Mouse (Mus musculus) adrenal gland, postnatal 4 days (tissue): ENCODE results near the gene Nanos3. TPM values are rescaled to one million over a fixed set of nuclear protein-coding genes. Genes with fewer than 3 reads are reported as not detected.

Experiments
- DNase-seq, 2 experiments: peaks; one replicate each; pipeline ENCODE4 v3.0.0; 2021 to 2022; ENCODE audit warnings: low spot score in 2 of 2, mixed read lengths in 2 of 2
- total RNA-seq, 2 experiments: library from RNA; stranded (reverse); gene quantifications; 2 replicates each; pipeline ENCODE4 v1.2.3; 2021

Gene Nanos3
- total RNA-seq, 2 experiments from 2014 or later = 3.1 to 4.3 TPM

DNA sequence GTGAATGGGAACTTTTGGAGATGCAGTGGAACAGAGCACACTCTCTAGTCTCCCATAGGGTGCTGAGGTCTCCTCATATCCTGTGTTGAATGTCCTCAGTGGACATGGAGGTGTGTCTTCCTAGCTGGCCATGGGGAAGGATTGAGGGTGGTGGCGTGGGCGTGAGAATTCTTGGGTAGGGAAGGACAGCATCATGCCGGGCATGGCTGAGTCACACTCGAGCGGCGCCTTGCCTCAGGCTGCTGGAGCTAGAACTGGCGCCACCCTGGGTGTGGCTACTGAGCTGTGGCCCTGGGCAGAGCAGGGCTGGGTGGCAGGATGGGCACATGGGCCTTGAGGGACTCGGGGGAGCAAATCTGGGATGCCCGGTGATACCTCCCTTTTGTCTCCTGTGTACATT lies 17.4 kb upstream of the Nanos3 start:
- no peak for DNase-seq

DNA sequence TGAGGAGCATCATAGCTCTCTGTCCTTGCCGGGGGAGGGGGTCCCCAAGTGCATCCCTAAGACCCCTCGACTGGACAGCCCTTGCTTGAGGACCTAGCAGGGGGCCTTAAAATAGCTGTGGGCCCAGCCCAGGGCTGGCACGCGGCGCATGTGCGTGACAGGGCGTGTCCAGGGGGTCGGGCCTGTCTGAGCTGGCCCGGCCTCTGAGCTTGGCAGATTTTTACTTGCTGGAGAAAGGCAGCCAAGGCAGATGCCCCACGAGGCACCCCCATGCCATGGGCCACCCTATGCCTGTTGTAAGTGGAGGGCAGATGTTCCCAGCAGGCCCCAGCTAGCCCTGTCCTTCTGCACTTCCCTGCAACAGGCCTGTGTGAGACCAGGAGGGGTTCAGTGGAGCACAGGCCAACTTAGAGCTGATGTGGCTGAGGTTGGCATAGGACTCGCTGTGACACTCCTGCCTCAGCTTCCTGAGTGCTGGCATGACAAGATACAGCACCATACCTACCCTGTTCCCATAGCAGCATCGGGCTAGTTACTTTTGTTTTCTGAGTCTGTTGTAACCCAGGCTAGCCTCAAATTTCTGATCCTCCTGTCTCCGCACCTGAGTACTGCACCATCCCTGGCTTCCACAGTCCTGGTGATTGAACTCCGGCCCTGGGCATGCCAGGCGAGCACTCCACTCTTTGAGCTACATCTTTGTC lies 16.7 kb upstream of the Nanos3 start:
- DNase-seq = no peak

DNA sequence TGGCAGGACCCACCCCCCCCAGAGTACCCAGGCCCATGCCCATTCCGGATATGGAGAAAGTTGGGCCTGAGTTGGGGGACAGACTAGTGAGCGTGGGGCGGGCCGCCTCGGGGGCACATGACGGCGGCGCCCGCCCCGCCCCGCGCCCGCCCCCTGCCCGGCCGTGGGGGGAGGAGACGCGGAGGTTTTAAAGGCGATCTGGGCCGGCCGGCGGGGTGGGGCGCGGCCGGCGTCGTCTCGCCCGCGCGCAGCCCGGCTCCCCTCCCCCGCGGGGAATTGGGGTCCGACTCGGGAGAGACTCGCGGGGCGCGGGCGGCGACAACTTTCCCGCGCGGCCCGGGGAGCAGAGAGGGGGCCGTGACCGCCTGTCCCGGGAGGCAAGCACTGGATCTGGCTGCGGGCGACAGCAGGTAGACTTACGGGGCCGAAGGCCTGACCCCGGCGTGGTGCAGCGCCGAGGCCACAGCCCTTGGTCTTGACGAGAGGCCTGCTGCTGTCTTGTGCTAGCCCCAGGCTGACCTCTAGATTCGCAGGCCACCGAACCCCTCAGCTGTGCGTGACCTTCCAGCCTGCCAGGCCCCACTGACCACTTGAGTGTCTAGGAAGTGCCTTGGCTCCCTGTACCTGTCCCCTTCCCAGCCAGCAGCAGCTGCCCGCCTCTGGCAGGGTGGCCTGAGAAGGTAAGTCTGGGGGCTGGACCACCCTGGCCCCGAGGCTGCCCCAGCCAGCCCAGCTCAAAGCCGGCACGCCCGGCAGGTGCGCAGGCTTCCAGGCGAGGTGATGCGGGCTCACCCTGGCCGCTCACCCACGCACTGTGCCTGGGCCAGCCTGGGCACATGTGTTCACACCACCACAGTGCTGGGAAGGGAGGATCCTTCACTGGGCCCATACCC lies 15.9 kb upstream of the Nanos3 start:
- peak; percentile 62 to 66 for DNase-seq

DNA sequence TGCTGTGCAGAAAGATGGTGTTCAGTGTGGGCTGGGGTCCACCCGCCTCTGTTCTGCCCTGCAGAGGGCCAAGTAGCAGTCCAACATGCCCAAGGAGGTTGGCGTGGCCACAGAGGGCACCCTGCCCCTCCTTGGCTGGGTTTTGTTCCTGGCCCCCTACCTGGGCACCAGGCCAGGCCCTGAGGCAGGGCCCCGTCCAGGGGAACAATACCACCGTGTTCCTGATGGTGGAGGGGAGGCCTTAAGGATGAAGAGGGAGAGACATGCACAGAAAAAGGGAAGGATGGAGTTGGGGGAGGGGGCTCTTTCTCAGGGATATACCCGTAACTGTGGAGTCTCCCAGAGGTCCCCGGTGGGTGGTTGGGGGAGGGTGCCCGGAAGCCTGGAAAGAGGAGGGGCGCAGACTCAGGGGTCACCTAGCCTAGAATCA lies 15.1 kb upstream of the Nanos3 start:
- no peak for DNase-seq

DNA sequence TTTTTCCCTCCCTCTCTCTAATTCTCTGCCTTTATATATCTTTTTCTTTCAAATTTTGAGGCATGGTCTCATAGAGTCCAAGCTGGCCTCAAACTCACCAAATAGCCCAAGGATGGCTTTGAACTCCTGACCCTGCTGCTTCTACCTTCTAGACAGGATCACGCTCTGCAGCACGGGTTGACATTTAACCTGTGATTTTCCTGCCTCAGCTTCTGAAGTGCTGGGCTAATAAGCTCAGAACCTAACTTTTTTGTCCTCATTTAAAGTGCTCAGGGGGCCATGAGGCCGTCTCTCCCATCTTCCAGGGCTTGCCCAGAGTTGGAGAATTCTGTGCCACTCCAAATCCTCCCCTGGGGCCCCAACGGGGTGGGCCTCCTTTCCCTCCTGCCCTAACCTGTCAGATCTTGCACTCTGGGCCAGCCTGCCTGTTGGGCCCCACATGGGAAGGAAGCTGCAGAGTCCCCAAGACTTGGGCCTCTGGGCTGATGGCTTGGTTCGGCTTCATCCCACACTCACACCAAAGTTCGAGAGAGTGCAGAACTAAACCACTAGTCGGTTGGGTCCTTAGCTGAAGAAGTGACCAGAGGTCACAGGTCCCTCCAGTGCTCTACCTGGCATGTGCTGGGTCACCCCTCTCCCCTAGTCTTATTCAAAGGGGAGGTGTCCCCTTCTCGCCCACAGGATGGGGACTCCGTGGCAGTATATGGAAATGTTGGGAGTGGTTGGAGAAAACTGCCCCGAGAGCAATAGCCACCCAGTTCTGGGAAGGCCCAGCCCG lies 14.5 kb upstream of the Nanos3 start:
- DNase-seq = no peak

DNA sequence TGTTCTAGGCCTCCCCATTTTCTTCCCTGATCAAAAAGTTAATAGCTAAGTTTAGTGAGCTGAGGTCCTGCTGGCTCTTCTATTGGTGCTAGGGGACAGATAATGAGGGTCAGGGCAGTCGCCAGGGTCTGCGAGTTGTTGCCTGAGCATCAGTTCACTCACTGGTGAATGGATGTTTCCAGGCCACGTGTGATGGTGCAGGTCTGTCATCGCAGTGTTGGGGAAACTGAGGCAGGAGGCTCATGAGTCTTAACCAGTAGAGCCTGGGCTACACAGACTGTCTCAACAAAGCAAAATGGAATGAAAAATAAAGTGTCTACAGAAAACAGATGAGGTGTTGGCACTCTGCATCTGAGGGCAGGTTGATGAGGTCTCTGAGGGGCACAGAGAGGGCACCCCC lies 13.9 kb upstream of the Nanos3 start:
- no peak for DNase-seq

DNA sequence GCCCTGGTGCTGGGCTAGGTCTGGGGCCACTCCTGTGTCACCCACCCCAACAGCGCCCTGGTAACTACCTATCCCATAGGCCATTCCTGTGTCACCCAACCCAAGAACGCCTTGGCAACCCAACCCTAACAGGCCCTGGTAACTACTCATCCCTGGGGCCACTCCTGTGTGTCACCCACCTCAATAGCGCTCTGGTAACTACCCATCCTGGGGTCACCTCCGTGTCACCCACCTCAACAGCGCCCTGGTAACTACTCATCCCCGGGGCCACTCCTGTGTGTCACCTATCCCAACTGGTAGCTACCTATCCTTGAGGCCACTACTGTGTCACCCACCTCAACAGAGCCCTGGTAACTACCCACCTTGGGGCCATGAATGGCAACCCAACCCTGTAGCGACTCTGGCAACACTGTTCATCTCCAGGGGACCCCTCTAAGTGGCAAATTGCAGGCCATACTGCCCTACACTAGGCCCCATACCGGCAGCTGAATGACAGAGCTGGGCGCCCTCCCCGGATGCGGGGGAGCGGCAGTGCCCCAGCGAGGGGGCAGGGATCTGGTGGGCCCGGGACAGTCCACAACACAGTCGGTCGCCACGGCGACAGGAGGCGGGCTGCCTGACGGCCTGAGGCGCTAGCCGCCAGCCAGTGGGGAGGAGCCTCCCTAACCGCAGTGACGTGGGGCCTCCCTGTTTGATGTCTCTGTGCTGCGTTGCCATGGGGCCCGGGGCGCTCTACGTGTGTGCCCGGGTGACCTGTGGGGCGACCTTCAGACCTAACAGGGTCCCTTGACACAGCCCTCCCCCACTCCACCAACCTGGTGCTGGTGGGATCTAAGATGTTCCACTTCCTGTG lies 13.1 kb upstream of the Nanos3 start:
- peak; percentile 68 to 76 for DNase-seq

DNA sequence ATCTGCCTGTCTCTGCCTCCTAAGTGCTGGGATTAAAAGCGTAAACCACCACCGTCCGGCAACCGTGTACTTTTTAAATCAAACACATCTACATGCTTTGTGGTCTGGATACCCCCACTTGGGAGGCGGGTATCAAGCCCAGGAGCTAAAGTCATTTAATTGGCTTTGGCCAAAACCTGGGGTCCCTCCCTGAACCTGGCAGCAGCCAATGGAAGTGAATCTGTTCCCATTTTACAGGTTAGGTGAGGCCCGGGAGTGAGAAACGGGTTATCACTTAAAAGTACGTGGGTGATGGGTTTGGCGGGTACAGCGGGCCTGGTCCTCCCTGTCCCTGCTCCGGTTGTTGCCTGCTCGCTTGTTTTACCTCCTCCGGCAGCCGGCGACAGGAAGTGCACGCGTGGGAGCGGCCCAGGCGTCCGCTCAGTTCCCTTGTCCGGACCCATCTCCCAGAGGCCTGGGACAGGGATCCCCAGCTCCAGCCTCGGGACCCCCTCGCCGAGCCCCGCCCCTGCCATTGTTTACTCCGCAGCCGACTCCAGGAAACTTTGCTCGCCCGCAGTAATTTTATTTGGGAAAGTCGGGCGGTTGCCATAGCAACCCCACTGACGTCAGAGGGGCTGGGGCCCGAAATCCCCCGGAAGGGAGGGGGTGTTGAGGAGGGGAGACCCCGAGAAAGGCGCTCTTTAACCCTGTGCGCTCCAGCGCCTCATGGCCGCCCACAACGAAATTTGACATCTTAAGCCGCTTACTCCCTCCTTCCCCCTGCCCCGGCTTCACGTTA lies 12.3 kb upstream of the Nanos3 start:
- DNase-seq = peak; percentile 64

DNA sequence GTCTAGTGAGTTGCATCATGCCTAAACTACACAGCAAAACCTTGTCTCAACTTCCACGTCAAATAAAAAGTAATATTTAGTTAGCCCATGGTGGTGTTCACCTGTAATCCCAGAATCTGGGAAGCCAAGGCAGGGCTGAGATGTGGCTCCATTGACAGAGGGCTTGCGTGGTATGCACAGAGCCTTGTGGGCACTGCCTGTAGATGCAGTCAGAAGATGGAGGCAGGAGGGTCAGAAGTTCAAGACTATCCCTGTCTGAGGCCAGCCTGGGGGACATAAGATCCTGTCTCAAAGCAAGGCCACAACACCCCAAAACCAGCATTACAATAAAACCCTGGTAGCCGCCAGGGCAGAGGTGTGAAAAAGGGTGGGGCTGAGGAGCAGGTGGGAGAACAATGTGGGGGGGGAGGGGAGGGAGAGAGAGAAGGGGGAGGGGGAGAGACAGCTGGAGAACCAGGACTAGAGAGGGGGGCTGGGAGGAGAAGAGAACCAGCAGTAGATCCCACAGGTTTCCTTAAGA lies 9.3 kb upstream of the Nanos3 start:
- DNase-seq = no peak

DNA sequence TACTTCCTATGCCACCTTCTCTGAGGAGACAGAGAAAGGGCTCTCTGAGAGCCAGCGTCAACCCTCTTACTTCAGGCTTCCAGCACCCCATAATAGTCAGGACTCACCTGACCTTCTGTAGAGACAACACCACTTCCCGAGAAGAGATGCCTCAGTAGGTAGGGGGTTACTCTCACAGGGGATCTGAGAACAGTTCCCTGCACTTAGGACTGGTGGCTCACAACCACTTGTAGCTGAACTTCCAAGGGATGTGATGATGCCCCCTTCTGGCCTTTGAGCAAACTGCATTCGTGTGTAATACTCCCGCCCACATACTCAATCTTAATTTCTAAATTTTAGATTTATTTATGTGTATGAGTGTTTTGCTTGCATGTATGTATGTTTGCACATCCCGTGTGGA lies 8.5 kb upstream of the Nanos3 start:
- DNase-seq = no peak

DNA sequence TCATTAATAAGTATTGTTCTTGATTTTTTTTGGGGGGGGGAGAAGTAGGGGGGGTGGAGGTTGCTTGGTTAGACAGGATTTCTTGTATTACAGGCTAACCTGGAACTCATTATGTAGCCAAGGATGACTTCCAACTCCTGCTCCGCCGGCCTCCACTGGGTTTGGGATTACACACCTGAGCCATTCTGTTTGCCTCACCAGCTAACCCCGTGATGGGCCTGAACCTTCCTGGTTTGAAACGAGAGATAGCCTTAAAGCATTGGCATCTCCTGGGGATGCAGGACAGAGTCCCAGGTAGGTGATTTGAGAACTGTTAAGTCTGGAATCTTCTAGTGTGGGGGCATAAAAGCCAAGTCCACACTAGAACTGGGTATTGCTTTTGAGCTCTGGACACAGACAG lies 8.1 kb upstream of the Nanos3 start:
- DNase-seq = no peak

DNA sequence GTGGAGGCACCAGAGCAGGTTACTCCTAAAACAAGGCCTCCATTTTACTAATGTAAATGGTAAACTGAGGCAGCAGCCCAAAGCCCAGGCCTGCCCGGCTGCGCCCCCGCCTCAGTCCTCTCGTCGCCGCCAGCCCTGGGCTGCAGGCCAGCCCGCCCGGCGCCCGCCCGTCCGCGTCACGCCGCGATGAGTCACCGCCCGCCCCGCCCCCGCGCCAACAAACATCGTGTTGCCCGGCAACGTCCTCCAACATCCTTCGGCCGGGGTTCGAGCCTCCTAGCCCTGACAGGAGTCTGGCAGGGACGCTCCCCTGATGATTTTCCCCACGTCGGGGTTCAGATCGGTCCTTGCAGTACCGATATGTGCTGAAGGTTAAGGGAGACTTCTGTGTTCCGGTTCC lies 7.5 kb upstream of the Nanos3 start:
- peak; percentile 67 to 72 for DNase-seq

DNA sequence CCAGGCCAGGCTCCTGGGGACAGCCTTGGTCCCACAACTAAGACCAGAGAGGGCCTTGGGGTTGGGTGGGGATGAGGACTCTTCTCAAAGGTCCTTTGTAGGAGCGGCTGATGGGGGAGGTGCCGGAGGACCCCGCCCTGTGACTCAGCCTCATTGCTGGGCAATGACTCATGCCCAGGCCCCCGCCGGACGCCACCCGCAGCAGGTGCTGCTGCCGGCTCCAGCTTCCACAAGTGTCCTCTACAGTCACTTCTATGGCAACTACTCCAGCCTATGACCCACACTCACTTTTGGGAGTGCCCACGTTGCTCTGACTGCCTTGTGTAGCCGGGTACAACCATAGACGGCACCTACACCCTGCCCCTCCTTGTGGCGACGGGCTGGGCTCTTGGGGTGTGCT lies 7.0 kb upstream of the Nanos3 start:
- DNase-seq = no peak

DNA sequence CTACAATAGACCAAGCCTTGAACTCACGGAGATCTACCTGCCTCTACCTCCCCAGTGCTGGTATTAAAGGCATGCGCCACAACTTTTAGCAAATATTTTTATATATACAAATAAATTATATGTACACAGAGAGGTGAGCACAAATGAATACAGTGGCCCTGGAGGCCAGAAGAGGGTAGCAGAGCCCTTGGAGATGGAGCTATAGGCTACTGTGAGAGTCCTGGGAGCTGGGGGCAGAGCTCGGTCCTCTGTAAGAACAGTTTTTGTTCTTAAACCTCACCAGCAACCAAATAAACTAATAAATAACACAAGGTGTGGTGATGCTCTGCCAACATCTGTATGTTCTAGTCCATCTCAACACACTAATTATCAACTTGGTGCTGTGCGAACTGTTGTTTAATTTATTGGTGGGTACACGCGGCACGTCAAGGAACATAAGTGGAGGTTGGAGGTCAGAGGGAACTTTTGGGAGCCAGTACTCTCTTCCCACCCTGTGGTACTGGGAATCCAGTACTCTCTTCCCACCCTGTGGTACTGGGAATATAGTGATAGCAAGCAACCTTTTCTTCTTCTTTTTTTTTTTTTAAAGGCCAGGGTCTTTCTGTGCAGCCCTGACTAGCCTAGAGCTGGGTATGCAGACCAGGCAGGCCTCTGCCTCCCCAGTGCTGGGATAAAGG lies 5.3 kb upstream of the Nanos3 start:
- no peak for DNase-seq

DNA sequence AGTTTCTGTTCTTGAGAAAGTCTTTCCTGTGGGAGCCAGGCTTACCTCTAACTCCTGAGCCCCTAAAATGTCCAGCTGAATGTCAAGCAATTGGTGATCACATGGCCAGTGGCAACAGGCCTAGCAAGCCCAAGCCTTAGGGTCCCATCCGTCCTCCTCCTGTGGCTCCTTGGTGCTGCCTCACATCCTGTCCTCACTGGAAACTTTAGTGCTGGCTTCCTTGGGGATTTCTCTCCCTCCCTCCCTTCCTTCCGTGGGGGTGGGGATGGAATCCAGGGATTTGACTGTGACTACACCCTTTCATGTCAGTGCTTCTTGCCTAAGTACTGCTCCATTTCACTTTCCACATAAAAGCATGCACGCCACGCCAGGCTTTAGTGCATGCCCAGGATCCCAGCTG lies 4.6 kb upstream of the Nanos3 start:
- DNase-seq = no peak

DNA sequence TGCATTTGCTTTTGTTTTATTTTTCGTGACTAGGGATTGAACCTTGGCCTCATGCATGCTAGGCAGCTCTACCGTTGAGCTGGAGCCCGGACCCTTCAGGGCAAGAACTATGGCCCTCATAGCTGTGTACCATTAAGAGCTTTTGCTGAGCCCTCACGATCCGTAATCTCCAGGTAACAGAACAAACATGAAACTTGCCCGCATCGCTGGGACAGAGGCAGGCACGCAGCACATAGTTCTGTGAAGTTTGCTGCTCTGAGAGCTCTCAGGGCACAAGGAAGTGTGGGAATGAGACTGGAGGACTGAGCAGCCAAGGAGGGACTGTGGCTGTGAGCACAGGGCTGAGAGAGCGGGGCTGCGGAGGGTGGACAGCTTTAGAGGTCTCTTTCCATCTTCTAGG lies 3.7 kb upstream of the Nanos3 start:
- DNase-seq = no peak

DNA sequence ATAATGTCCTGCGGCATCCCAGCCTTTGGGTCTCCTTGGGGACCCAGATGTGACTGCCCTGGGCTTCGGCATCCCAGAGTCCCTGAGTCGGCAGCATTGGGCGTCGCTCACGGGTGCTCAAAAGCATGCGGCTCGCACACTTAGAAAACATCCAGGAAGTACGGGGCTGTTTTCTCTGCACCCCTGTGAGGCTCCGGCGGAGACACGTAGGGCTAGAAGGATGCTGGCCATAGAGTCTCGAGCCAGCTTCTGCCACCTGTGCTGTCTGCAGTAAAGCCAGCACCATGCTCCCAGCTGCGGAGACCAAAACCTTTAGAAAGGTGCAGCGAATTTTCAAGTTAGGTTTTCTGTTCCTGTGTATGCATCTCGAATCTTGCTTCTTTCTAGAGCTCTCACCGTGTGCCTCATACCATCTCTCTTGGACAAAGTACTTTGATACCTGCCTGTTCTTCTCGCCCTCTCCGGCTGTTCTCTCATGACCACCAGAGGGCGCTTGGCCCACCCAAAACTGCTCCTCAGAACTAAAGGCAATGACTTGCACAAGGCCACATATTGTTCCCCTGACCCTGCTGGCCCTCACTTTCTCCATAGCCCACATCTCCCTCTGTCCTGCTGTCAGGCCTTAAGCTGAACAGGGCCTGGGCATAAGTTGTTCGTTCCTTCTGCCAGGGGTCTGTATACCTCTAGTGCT lies 2.2 kb upstream of the Nanos3 start:
- DNase-seq = no peak

DNA sequence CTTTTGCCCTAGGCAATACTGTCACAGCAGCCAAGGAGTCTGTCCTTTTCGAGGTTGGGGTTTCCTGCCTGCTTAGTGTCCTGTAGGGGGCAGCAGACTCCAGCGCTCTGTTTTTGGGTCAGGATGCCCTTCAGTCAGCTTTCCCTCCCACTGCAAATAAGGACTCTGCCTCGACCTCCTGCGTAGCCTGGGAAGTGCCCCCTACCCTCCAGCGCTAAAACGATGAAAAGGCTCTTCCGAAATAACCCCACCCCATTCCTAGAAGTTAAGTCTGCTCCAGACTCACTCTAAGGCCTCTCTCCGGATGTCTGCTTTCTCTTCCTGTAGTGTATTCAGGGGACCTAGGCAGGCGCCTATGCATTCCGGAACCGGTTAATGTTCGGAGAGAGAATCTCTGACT lies 1.5 kb upstream of the Nanos3 start:
- no peak for DNase-seq
